Mouse (Mus musculus): ENCODE measurements around the gene Fam184a.

DNA sequence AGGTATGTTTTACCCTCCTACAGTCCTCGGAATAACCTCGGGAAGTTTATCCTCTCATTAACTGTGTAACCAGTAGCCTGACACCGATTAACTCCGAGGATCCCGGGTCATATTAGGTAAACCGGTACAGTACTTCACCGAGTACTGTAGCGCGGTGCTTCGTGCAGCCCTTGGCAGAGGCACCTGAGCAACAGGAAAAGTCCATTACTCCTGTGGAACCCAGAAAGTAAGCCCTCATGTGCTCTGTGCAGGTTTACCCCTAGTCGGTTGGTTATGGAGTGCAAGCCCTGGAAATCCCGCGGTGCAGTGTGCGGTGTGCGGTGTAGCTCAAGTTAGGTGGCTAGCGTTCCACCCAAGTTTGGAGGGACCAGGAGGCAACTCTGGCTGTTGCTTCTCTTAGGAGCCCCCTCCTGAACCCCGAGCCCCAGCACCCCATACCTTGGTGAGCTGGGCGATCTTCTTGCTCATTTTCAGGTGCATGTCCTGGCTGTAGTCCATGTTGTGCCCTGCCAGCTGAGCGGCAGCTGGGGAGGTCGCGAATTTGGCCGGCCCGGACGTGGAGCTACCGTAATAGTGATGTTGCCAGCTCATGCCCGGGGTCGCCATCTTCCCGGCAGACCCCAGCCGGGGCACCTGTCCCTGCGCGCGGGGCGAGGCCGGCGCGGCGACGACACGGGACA, 508 bp downstream of the Fam184a start:
- TF ChIP-seq GATA1 (IDR thresholded peaks at IDR 0.05; ENCODE audit: borderline replicate concordance, low read length) (no peak), FLI1 (IDR thresholded peaks at IDR 0.05; ENCODE audit: low read length) (no peak)

Data from megakaryocyte, embryonic 14.5 days (primary cell).